Mouse (Mus musculus) central nervous system, embryonic 14 days (tissue): ENCODE results near the gene Cope. TPM values are rescaled to one million over a fixed set of nuclear protein-coding genes. Genes with fewer than 3 reads are reported as not detected.

Experiments used
- polyA plus RNA-seq: library from polyadenylated mRNA; depleted of rRNA; stranded (reverse); fragments of >200 nt; gene quantifications from 2 replicates; pipeline ENCODE4 v1.2.3, GENCODE M21; 2012; rRNA removed

The Cope gene
- polyA plus RNA-seq = 281 and 299 TPM in 2 replicates

DNA sequence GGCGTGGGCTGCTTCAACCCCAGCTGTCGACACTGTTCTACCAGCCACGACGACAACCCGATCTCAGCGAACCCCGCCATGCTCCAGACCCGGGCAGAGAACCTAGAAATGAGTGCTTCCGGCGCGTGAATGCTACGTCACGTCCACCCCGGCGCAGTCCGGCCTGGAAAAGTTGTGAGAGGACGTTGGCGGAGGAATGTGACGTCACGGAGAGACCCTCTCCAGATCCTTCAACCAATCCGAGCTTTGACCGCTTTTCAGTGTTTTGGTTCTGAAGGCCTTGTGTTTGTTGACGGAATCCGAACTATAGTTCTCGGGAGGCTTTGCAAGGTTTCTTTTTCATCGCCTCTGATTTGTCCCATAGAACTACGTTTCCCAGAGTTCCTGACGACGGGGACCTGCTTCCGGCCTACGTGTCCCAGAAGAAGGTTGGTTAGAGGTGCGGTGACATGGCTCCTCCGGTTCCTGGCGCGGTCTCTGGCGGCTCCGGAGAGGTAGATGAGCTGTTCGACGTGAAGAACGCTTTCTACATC, at the start of gene Cope, which contains the start of gene Ddx49:
Gene Cope, plus strand, starts transcription at position 161 of the 533 bp plus-strand sequence.
Gene Ddx49, minus strand, starts transcription at position 132 of the 533 bp plus-strand sequence.

DNA sequence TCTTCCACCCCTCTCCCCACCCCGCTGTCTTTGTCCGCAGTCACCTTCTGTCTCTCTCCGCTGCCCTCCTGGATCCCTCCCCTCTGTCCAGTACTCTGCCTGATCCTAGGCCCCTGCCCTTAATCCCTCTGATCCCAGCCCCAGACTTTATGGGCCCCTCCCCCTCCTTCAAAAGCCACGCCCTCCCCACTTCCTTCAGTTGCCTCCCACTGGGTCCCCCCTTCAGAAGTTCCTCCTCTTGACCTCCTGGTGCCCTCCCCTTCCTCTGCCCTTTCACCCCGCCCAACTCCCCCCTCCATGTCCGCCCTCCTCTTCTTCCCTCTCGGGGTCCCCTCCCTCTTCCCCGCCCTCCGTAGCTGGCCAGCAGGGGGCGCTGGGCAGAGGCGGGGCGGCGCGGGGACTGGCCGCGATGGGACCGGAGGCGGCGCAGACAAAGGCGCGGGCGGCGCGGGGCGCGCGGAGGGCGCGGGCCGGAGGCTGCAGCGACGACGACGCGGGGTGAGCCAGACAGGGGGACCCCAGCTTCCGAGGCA, 19.6 kb upstream of the Cope start, which contains the start of gene Homer3:
Gene Homer3, plus strand, starts transcription at position 225 of the 533 bp plus-strand sequence.

DNA sequence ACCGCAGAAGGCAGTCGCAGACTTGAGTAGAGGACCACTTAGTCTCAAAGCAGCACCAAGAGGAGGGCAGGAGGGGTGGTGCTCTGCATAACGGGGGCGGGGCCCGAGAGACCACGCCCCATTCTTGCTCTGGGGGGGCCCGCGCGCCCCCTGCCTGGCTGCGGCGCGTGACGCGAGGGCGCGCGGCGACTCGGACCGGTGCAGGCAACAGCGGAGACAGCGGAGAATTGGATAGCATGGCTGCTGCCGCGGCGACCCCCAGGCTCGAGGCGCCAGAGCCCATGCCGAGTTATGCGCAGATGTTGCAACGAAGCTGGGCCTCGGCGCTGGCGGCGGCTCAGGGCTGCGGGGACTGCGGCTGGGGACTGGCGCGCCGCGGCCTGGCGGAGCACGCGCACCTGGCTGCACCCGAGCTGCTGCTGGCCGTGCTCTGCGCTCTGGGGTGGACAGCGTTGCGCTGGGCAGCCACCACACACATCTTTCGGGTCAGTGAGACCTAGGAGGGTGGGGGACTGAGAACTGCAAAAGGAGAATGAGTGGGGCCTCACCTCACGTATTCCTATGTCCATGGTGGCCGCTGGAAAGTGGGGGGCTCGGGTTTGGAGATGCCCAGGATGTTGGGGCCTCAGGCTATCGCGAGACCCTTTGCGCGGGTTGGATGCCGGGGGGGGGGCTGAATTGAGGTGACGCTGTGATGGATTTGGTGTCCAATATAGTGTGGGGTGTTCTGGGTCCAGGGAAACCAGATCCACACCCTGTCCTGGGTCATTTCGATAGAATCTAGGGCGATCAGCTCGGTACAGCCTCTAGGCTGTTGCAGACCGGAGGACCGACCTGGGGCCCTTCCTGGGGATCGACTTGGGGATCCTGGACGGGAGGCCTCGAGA, 13.5 kb downstream of the Cope start, which contains the start of gene Cers1:
Gene Cers1, plus strand, starts transcription at position 152 of the 887 bp plus-strand sequence.

DNA sequence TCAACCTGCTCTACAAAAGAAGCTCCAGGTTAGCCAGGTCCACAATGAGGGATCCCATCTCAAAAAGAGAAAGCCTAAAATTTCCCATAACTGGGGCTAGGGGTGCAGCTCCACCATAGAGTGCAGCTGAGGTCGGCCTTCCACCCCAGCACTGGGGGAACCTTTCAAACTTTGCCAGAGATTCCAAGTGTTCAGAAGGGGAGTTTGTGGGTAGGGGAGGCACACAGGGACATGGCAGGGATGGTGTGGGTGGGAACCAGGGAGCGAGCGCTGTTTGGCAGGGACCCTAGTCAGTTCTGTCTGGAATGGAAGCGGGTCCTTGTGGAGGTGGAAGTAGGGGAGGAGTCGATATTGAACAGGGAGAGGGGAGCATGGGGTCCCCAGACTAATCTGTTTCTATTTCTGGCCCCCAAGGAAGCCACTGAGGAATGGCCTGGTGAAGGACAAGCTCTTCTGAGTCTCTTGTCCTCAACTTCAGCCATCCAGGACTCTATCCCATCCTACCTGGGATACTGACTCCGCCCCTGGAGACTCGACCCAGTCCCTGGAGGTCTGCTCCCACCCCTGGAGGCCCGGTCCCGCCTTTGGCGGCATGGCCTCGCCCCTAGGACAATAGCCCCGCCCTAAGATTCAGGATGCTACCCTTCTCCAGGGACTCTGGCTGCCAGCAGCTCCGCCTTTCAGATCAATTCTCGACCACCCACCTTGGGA, 27.0 kb downstream of the Cope start, which contains the start of gene Gdf1:
Gene Gdf1, plus strand, starts transcription at position 694 of the 711 bp plus-strand sequence.

DNA sequence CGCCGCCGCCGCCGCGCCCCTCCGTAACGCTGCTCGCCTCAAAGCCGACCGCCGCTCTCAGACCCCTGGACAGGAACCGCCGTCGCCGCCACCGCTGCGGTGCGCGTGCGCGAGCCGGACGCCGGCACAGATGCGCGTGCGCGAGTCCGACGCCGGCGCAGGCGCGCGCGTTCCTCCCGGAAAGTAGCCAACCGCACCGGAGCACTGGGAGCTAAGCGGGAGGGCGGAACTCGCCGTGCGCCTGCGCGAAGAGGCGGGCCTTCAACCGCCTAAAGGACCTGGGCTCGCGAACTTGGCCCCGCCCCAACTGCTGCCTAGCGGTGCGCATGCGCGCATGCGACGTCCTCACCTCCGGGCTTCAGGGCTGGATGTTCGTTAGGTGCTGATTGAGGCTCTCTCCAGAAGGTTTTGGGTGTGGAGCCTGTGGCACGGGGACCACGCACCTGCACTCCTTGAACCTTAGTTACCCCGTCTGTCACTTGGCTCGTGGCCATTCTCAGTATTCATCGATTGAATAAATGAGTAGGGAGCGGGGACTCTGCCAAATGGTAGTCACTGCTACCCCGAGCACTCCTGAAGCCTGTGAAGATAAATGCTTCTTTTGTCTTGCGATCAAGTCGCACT, 51.0 kb downstream of the Cope start, which contains the start of gene Upf1:
Gene Upf1, minus strand, starts transcription at position 85 of the 624 bp plus-strand sequence.

Other genes starting within 250 kb of the Cope start
- gene Tm6sf2, start 229.6 kb upstream of the Cope start, polyA plus RNA-seq = 7.4 and 8.5 TPM in 2 replicates
- gene Hapln4, start 219.1 kb upstream of the Cope start, polyA plus RNA-seq = 0.36 and 0.43 TPM in 2 replicates
- gene Ncan, start 181.6 kb upstream of the Cope start, polyA plus RNA-seq = 71.2 and 75.0 TPM in 2 replicates
- gene Nr2c2ap, start 171.2 kb upstream of the Cope start, polyA plus RNA-seq = 22.3 and 23.8 TPM in 2 replicates
- 21.1 and 22.6 TPM in 2 replicates for gene Rfxank, start 163.4 kb upstream of the Cope start, polyA plus RNA-seq
- 99.4 and 109 TPM in 2 replicates for gene Borcs8, start 163.0 kb upstream of the Cope start, polyA plus RNA-seq
- gene Mef2b, start 162.8 kb upstream of the Cope start, polyA plus RNA-seq = 0.38 and 0.41 TPM in 2 replicates
- gene Tmem161a, start 130.2 kb upstream of the Cope start, polyA plus RNA-seq = 91.8 and 98.7 TPM in 2 replicates
- gene Slc25a42, start 90.2 kb upstream of the Cope start, polyA plus RNA-seq = 23.3 and 27.3 TPM in 2 replicates
- gene Sugp2, start 68.3 kb upstream of the Cope start, polyA plus RNA-seq = 144 and 152 TPM in 2 replicates
- gene Armc6, start 68.1 kb upstream of the Cope start, polyA plus RNA-seq = 81.8 and 84.9 TPM in 2 replicates
- 74.1 and 85.3 TPM in 2 replicates for gene Homer3, start 19.7 kb upstream of the Cope start, polyA plus RNA-seq
- 59.2 and 61.1 TPM in 2 replicates for gene Ddx49, start within 50 bp of the Cope start, polyA plus RNA-seq
- 27.7 and 27.9 TPM in 2 replicates for gene Cers1, start 13.3 kb downstream of the Cope start, polyA plus RNA-seq
- 13.2 and 14.1 TPM in 2 replicates for gene Gdf1, start 27.3 kb downstream of the Cope start, polyA plus RNA-seq
- 26.8 and 30.5 TPM in 2 replicates for gene Upf1, start 50.8 kb downstream of the Cope start, polyA plus RNA-seq
- 0.23 and 14.2 TPM in 2 replicates for gene Comp, start 71.0 kb downstream of the Cope start, polyA plus RNA-seq
- gene Crtc1, start 137.1 kb downstream of the Cope start, polyA plus RNA-seq = 46.5 and 52.0 TPM in 2 replicates
- gene Klhl26, start 174.4 kb downstream of the Cope start, polyA plus RNA-seq = 37.6 and 39.6 TPM in 2 replicates
- 47.6 and 47.7 TPM in 2 replicates for gene Tmem59l, start 184.8 kb downstream of the Cope start, polyA plus RNA-seq
- 1.8 and 6.7 TPM in 2 replicates for gene Crlf1, start 190.6 kb downstream of the Cope start, polyA plus RNA-seq
- 177 and 179 TPM in 2 replicates for gene Rex1bd, start 204.2 kb downstream of the Cope start, polyA plus RNA-seq
- 1,708 and 2,002 TPM in 2 replicates for gene Uba52, start 208.3 kb downstream of the Cope start, polyA plus RNA-seq
- 446 and 466 TPM in 2 replicates for gene Fkbp8, start 225.2 kb downstream of the Cope start, polyA plus RNA-seq
- gene Kxd1, start 225.4 kb downstream of the Cope start, polyA plus RNA-seq = 42.2 and 43.7 TPM in 2 replicates
- 29.2 and 29.7 TPM in 2 replicates for gene Ell, start 236.9 kb downstream of the Cope start, polyA plus RNA-seq